Mouse (Mus musculus) forebrain, embryonic 16.5 days (tissue): ENCODE results near the gene Phtf2. TPM values are rescaled to one million over a fixed set of nuclear protein-coding genes. Genes with fewer than 3 reads are reported as not detected.

Experiments used
- polyA plus RNA-seq: library from polyadenylated mRNA; unstranded; fragments of >200 nt; fragmentation: Nextera tagmentation; extraction: Ambion mirVana; gene quantifications from 2 replicates; pipeline ENCODE4 v1.2.1, GENCODE M21; 2015

Phtf2 gene
- polyA plus RNA-seq, 1 experiment from 2014 or later: 28.8 TPM

Other genes with a start within 250 kb of the Phtf2 start
- 60.9 and 62.6 TPM in 2 replicates for gene Tmem60, start 67 bp upstream of the Phtf2 start, polyA plus RNA-seq
- gene Rsbn1l, start 74.3 kb upstream of the Phtf2 start, polyA plus RNA-seq: 5.1 and 5.8 TPM in 2 replicates
- 33.9 and 34.4 TPM in 2 replicates for gene Ptpn12, start 173.8 kb upstream of the Phtf2 start, polyA plus RNA-seq